ENCODE assay signal across 38 mouse cellular contexts in genomic region chr19:33786576-33787277, GRCm38 (mm10). TPM values are rescaled to one million over a fixed set of nuclear protein-coding genes. Genes with fewer than 3 reads are reported as not detected.
DNase-seq lines count a peak whose midpoint lies in the region; ATAC-seq and TF ChIP-seq lines count a peak whose summit lies in the region.
"Had no signal": no experiment of that assay in that cellular context is flagged by ENCODE, and none has a peak within 500 bp of the region (broad histone marks: within the 10 kb centered on the region; RNA-seq: fewer than 3 reads in every experiment).

No protein-coding gene starts in this region.

- H3K36me3 ChIP-seq in forebrain, embryonic 14.5 days (ENCODE audit: control insufficient read depth, insufficient read depth, low read length) = no peaks in the 10 kb centered on the region
- H3K36me3 ChIP-seq: embryonic facial prominence, embryonic 12.5 days; forebrain, embryonic 15.5 days; heart, embryonic 12.5 days had no signal

- no peaks in the 10 kb centered on the region for H3K9me3 ChIP-seq in forebrain, embryonic 14.5 days (replicated peaks; ENCODE audit: control insufficient read depth, low read length)
- H3K9me3 ChIP-seq: embryonic facial prominence, embryonic 12.5 days; forebrain, embryonic 15.5 days; heart, embryonic 12.5 days had no signal

- ATAC-seq in frontal cortex, adult (ENCODE audit: low TSS enrichment) = peak; percentile 99
- no peak for ATAC-seq in forebrain, embryonic 14.5 days
- ATAC-seq: forebrain, embryonic 15.5 days; intestine, postnatal 0 days had no signal

- H3K4me2 ChIP-seq in forebrain, embryonic 14.5 days (ENCODE audit: low read length) = no peak overlapping the region
- H3K4me2 ChIP-seq: embryonic facial prominence, embryonic 12.5 days; forebrain, embryonic 15.5 days; heart, embryonic 12.5 days; hindbrain, embryonic 14.5 days had no signal

- H3K27ac ChIP-seq in left cerebral cortex, adult 2 months = peak overlapping the region; percentile 64
- no peak overlapping the region for H3K27ac ChIP-seq in forebrain, embryonic 14.5 days (ENCODE audit: low read depth, low read length)
- H3K27ac ChIP-seq: embryonic facial prominence, embryonic 12.5 days; forebrain, embryonic 15.5 days; hindbrain, embryonic 14.5 days; liver, embryonic 14.5 days; macrophage had no signal

- H3K27me3 ChIP-seq in forebrain, embryonic 14.5 days (replicated peaks; ENCODE audit: control insufficient read depth, insufficient read depth, low read length) = no peaks in the 10 kb centered on the region
- H3K27me3 ChIP-seq: CH12.LX; embryonic facial prominence, embryonic 12.5 days; forebrain, embryonic 15.5 days; heart, embryonic 12.5 days had no signal

- H3K9ac ChIP-seq in forebrain, embryonic 14.5 days (ENCODE audit: low read length) = no peak overlapping the region
- H3K9ac ChIP-seq: embryonic facial prominence, embryonic 12.5 days; forebrain, embryonic 15.5 days; heart, embryonic 12.5 days; hindbrain, embryonic 14.5 days; liver, embryonic 14.5 days had no signal

- no peak for TF ChIP-seq CTCF in left cerebral cortex, adult 2 months (IDR thresholded peaks at IDR 0.05)

- no peak for DNase-seq in frontal cortex, postnatal 10 days (ENCODE audit: low spot score in 2 of 2)
- DNase-seq in left cerebral cortex, adult 11 months (ENCODE audit: low spot score) = peak; percentile 1
- DNase-seq in left cerebral cortex, postnatal 10 days (ENCODE audit: extremely low spot score in 1 of 2, low spot score in 2 of 2) = no peak
- peak in 1 of 2 experiments; percentile 11 for DNase-seq in left cerebral cortex, adult 2 months (ENCODE audit: extremely low spot score in 1 of 2, low spot score in 2 of 2)
- DNase-seq in telencephalon, adult 2 months (ENCODE audit: low read depth, low spot score) = peak; percentile 26
- DNase-seq in forebrain, embryonic 14.5 days (ENCODE audit: low spot score) = no peak
- DNase-seq: adrenal gland, postnatal 10 days; cerebellum, adult 11 months; cerebellum, adult 9-10 months; cerebellum, postnatal 36 days; embryo, embryonic 11 days; gastrocnemius, postnatal 14 days; kidney, adult 9 months; kidney, postnatal 10 days; liver; lung, adult 2 months; lung, postnatal 10 days; midbrain, embryonic 14.5 days; thymus, postnatal 14 days had no signal

- no peak overlapping the region for H3K4me3 ChIP-seq in left cerebral cortex, adult 2 months
- H3K4me3 ChIP-seq in forebrain, embryonic 14.5 days (ENCODE audit: low read depth, low read length) = no peak overlapping the region
- H3K4me3 ChIP-seq: embryonic facial prominence, embryonic 12.5 days; forebrain, embryonic 15.5 days; heart, embryonic 12.5 days had no signal

- intact Hi-C loops in left cerebral cortex, postnatal 10 days (cut with DNase I) = no loop called here
- intact Hi-C loops in left cerebral cortex, adult 2 months (cut with DNase I) = loop anchor here (10.0 kb wide), 1 partner anchor 392 kb away; the partner anchor contains the start of gene Rnls

- WGBS in forebrain, embryonic 14.5 days = 88% methylated on average over 12 of the region's 12 CpGs

- H3K4me1 ChIP-seq in forebrain, embryonic 14.5 days (ENCODE audit: control insufficient read depth, insufficient read depth, low read length) = no peaks in the 10 kb centered on the region
- H3K4me1 ChIP-seq: embryonic facial prominence, embryonic 12.5 days; forebrain, embryonic 15.5 days; heart, embryonic 12.5 days had no signal

RNA-seq across cellular contexts. Expression of gene Lipo1, which starts 0.5 kb away (rescaled TPM):
- total RNA-seq in left cerebral cortex, postnatal 10 days (2021) = not detected
- not detected for total RNA-seq in left cerebral cortex, adult 2 months (2021)
- polyA plus RNA-seq in forebrain, embryonic 14.5 days (2014; fragmentation: Nextera tagmentation; extraction: Ambion mirVana) = not detected in 2 replicates
- total RNA-seq: adrenal gland, postnatal 10 days; CH12.LX; ES-E14; gastrocnemius, postnatal 14 days; granulocyte monocyte progenitor cell, adult 5-6 weeks; hematopoietic stem cell, adult 5-6 weeks; layer of hippocampus, postnatal 10 days; monocyte, adult 5-6 weeks had no signal
- polyA plus RNA-seq: C2C12; embryonic facial prominence, embryonic 12.5 days; forebrain, embryonic 15.5 days; heart, embryonic 12.5 days; heart, postnatal 0 days; hindbrain, embryonic 14.5 days; intestine, postnatal 0 days; limb, embryonic 11.5 days; liver, embryonic 14.5 days; lung, adult 2 months; macrophage; midbrain, embryonic 14.5 days; neural tube, embryonic 14.5 days; urinary bladder, adult 2 months had no signal

RNA-seq across cellular contexts. Expression of gene Lipo3, which starts 25.0 kb away (rescaled TPM):
- total RNA-seq in left cerebral cortex, postnatal 10 days (2021) = 1 to 10 TPM; 6.7 to 8.0 TPM
- total RNA-seq in left cerebral cortex, adult 2 months (2021) = 1 to 10 TPM; 4.4 to 4.6 TPM
- 14.4 and 16.1 TPM in 2 replicates for polyA plus RNA-seq in forebrain, embryonic 14.5 days (2014; fragmentation: Nextera tagmentation; extraction: Ambion mirVana)
- polyA plus RNA-seq: C2C12 had no signal

RNA-seq across cellular contexts. Expression of gene Lipo2, which starts 35.6 kb away (rescaled TPM):
- under 1 TPM; 0.28 to 0.49 TPM for total RNA-seq in left cerebral cortex, postnatal 10 days (2021)
- under 1 TPM in 1 of 2 experiments, not detected in 1; 0.19 TPM for total RNA-seq in left cerebral cortex, adult 2 months (2021)
- 0.56 TPM in 2 replicates for polyA plus RNA-seq in forebrain, embryonic 14.5 days (2014; fragmentation: Nextera tagmentation; extraction: Ambion mirVana)
- total RNA-seq: CH12.LX; granulocyte monocyte progenitor cell, adult 5-6 weeks; hematopoietic stem cell, adult 5-6 weeks; monocyte, adult 5-6 weeks had no signal
- polyA plus RNA-seq: C2C12; limb, embryonic 11.5 days; lung, adult 2 months; macrophage had no signal

Comparison
In these comparisons a context has a peak if more than half of its experiments do, and no peak if none do; other contexts are left out.
1. DNase-seq: peak in left cerebral cortex, adult 11 months (single experiment) and telencephalon, adult 2 months (single experiment); none in frontal cortex, postnatal 10 days (0 of 2), left cerebral cortex, postnatal 10 days (0 of 2) and forebrain, embryonic 14.5 days (single experiment).